Mouse (Mus musculus) c-Kit-negative CD71-positive TER-119-positive erythroid progenitor cells, embryonic 14.5 days (primary cell): ENCODE measurements at regions not wholly inside any gene's neighbourhood (a gene's known extent, or its start where the extent isn't known, plus 50 kb on each side); places are given as distances from the start of the nearest gene placed in this dataset.

Source experiments
- DNase-seq: peaks from one replicate; pipeline ENCODE4 v3.0.0-alpha.2; 2013; ENCODE audit warnings: low read depth, low spot score

- DNase-seq: no peak
These were observed 53.3 kb upstream of the Prkcq start for GRCm38 (mm10) chr2:11118625-11119024.

GRCm38 (mm10) chr2:11119301-11119700 is 52.6 kb upstream of the Prkcq start:
- DNase-seq: no peak
